Mouse (Mus musculus): Measurements from ENCODE around the gene Cartpt.

DNA sequence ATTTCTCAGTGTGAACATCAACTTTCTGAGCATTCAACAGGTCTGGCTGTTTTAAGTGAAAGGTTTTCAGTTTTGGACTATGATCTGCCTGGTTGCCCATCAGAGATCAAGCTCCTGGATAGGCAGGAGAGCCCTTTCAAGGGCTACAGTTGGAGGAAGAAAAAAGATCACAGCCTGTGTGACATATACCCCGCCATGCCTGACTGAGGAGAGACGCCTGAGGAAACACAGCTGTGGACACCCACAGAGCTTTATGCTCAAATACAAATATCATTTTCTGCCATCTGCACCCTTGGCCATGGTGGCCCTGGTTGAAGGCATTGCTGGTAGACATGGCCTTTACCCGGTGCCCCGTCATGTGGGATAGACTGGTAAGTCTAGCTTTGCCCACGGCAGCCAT lies 14.7 kb upstream of the Cartpt start:
- no peak for TF ChIP-seq CTCF (IDR thresholded peaks at IDR 0.05; ENCODE audit: insufficient read depth, low read length)
- TF ChIP-seq POLR2A (IDR thresholded peaks at IDR 0.05; ENCODE audit: borderline replicate concordance, extremely low read depth, low read depth, low read length), result no peak

Measured in lung, adult 2 months (tissue).